Mouse (Mus musculus) cerebellum, adult 2 months (tissue): ENCODE measurements around the gene Hist2h3c1.

Source experiments
- CTCF ChIP-seq: fragments of 200-500 bp; IDR thresholded peaks from 2 replicates; pipeline ENCODE4 v1.5.1; 2011; ENCODE audit warnings: low read depth, mild to moderate bottlenecking, control low read depth, low read length, moderate library complexity, borderline replicate concordance; ENCODE audit not compliant: insufficient read depth
- POLR2A ChIP-seq: fragments of 200-500 bp; IDR thresholded peaks from 2 replicates; pipeline ENCODE4 v1.6.1; 2011; ENCODE audit warnings: low read length, control low read depth, borderline replicate concordance; ENCODE audit not compliant: insufficient read depth

DNA sequence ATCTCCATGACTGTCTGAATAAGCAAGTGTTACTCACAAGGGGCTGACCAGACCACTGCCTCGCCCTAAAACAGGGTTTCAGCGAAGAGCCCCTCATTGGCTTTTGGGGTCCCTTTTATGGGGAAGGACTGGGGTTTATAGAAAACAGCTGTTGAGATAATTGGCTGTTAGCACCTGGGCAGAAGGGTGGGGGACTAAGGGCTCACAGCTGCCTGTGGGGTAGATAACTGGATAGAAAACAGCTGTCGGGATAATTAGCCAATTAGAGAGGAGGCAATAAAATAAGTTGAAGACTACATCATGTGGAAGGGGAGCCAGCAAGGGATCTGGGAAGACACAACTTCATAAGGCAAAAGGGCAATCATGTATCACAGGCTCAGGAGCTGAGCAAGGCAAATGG is 4.4 kb downstream of the Hist2h3c1 start:
- TF ChIP-seq CTCF = no peak
- TF ChIP-seq POLR2A = no peak
